Mouse (Mus musculus) C2C12 (cell line): Measurements from ENCODE around the gene Mkln1. TPM values are rescaled to one million over a fixed set of nuclear protein-coding genes. Genes with fewer than 3 reads are reported as not detected.

Experiments used
- H3K27me3 ChIP-seq: one replicate; pipeline ENCODE4 v1.6.1; 2011; ENCODE audit not compliant: control insufficient read depth, insufficient read depth, insufficient read length
- H3K36me3 ChIP-seq: one replicate; pipeline ENCODE4 v1.6.1; 2011; ENCODE audit not compliant: control insufficient read depth, insufficient read depth
- H3K4me3 ChIP-seq: one replicate; pipeline ENCODE4 v1.5.1; 2011; ENCODE audit warnings: mild to moderate bottlenecking, control low read depth; ENCODE audit not compliant: poor library complexity, insufficient read depth, severe bottlenecking
- H3K79me2 ChIP-seq: one replicate; pipeline ENCODE4 v1.6.1; 2011; ENCODE audit not compliant: control insufficient read depth, insufficient read depth
- H3K79me3 ChIP-seq: one replicate; pipeline ENCODE4 v1.6.1; 2011; ENCODE audit warnings: low read depth, control low read depth
- H3ac ChIP-seq: one replicate; pipeline ENCODE3; 2011; ENCODE audit warnings: low read depth; ENCODE audit not compliant: control insufficient read depth, insufficient read length
- CEBPB ChIP-seq: IDR thresholded peaks from one replicate; pipeline ENCODE4 v1.6.1; 2011; ENCODE audit warnings: low read depth, mild to moderate bottlenecking, control low read depth, moderate library complexity
- CTCF ChIP-seq: IDR thresholded peaks from one replicate; pipeline ENCODE4 v1.5.1; 2011; ENCODE audit not compliant: control insufficient read depth, insufficient read depth, insufficient read length
- FOSL1 ChIP-seq: IDR thresholded peaks from one replicate; pipeline ENCODE4 v1.8.0; 2011; ENCODE audit warnings: mild to moderate bottlenecking, low read length; ENCODE audit not compliant: poor library complexity, insufficient read depth, severe bottlenecking
- MAX ChIP-seq: IDR thresholded peaks from one replicate; pipeline ENCODE4 v1.6.1; 2011; ENCODE audit warnings: mild to moderate bottlenecking, control low read depth
- MYOD1 ChIP-seq: IDR thresholded peaks from one replicate; pipeline ENCODE4 v1.6.1; 2011; ENCODE audit warnings: low read depth; ENCODE audit not compliant: control insufficient read depth, insufficient read length
- MYOG ChIP-seq: IDR thresholded peaks from one replicate; pipeline ENCODE4 v1.6.1; 2011; ENCODE audit not compliant: control insufficient read depth, insufficient read length; ENCODE audit errors: extremely low read depth
- USF1 ChIP-seq: IDR thresholded peaks from one replicate; pipeline ENCODE4 v1.6.1; 2011; ENCODE audit warnings: low read depth, mild to moderate bottlenecking, control low read depth, moderate library complexity
- polyA plus RNA-seq: library from polyadenylated mRNA; unstranded; fragments of >200 nt; fragmentation: generic; extraction: Trizol; gene quantifications from one replicate; pipeline ENCODE4 v1.2.1, GENCODE M21; 2012; ENCODE audit warnings: missing spikeins

Mkln1 gene
- polyA plus RNA-seq, 1 experiment: 44.9 TPM

- Histone ChIP-seq H3K27me3 (no peaks in the 10 kb centered on the region), H3K79me3 (no peaks in the 10 kb centered on the region), H3ac (no peak overlapping the region), H3K79me2 (no peaks in the 10 kb centered on the region), H3K4me3 (no peak overlapping the region), H3K36me3 (peaks cover 25% of the 10 kb centered on the region)
- TF ChIP-seq CEBPB (no peak), MAX (no peak), FOSL1 (no peak), CTCF (no peak), USF1 (no peak), MYOG (no peak)
Measured at GRCm38 (mm10) chr6:31480008-31480407, 81.5 kb downstream of the Mkln1 start.

GRCm38 (mm10) chr6:31486601-31487000, 88.1 kb downstream of the Mkln1 start:
- H3K4me3 ChIP-seq: no peak overlapping the region
- peaks cover 25% of the 10 kb centered on the region for H3K36me3 ChIP-seq
- TF ChIP-seq CEBPB: no peak
- TF ChIP-seq MYOG: no peak
- TF ChIP-seq FOSL1: no peak
- TF ChIP-seq CTCF: no peak
- no peak for TF ChIP-seq USF1
- no peak for TF ChIP-seq MAX
- no peak for TF ChIP-seq MYOD1
- no peaks in the 10 kb centered on the region for H3K27me3 ChIP-seq
- no peaks in the 10 kb centered on the region for H3K79me3 ChIP-seq
- no peak overlapping the region for H3ac ChIP-seq
- H3K79me2 ChIP-seq: no peaks in the 10 kb centered on the region

- H3ac ChIP-seq: no peak overlapping the region
- peaks cover 50% of the 10 kb centered on the region for H3K36me3 ChIP-seq
- H3K4me3 ChIP-seq: no peak overlapping the region
- no peaks in the 10 kb centered on the region for H3K79me2 ChIP-seq
- H3K27me3 ChIP-seq: no peaks in the 10 kb centered on the region
- no peak for TF ChIP-seq FOSL1
- TF ChIP-seq MAX: no peak
- no peak for TF ChIP-seq MYOD1
- TF ChIP-seq MYOG: no peak
- no peak for TF ChIP-seq CTCF
- no peaks in the 10 kb centered on the region for H3K79me3 ChIP-seq
Measured at GRCm38 (mm10) chr6:31489950-31490349, 91.4 kb downstream of the Mkln1 start.

- Histone ChIP-seq H3ac (no peak overlapping the region), H3K79me2 (no peaks in the 10 kb centered on the region), H3K36me3 (peaks cover 67% of the 10 kb centered on the region), H3K79me3 (no peaks in the 10 kb centered on the region), H3K27me3 (no peaks in the 10 kb centered on the region), H3K4me3 (no peak overlapping the region)
- TF ChIP-seq FOSL1: no peak
- no peak for TF ChIP-seq CEBPB
- no peak for TF ChIP-seq CTCF
- no peak for TF ChIP-seq MYOD1
- TF ChIP-seq MYOG: no peak
- TF ChIP-seq USF1: no peak
- TF ChIP-seq MAX: no peak
Measured at GRCm38 (mm10) chr6:31495122-31495731, 96.7 kb downstream of the Mkln1 start.

GRCm38 (mm10) chr6:31496227-31496626, 97.7 kb downstream of the Mkln1 start:
- Histone ChIP-seq H3K79me3 (no peaks in the 10 kb centered on the region), H3ac (no peak overlapping the region), H3K79me2 (no peaks in the 10 kb centered on the region), H3K4me3 (no peak overlapping the region), H3K27me3 (no peaks in the 10 kb centered on the region), H3K36me3 (peaks cover 63% of the 10 kb centered on the region)
- no peak for TF ChIP-seq USF1
- no peak for TF ChIP-seq MYOG
- no peak for TF ChIP-seq FOSL1
- TF ChIP-seq MYOD1: no peak
- no peak for TF ChIP-seq MAX
- no peak for TF ChIP-seq CTCF
- TF ChIP-seq CEBPB: no peak

GRCm38 (mm10) chr6:31499836-31500235, 101.3 kb downstream of the Mkln1 start:
- H3ac ChIP-seq: no peak overlapping the region
- no peak for TF ChIP-seq CTCF
- TF ChIP-seq USF1: no peak
- TF ChIP-seq MYOG: no peak
- TF ChIP-seq MAX: no peak
- no peak for TF ChIP-seq CEBPB
- TF ChIP-seq MYOD1: no peak
- no peak for TF ChIP-seq FOSL1
- no peak overlapping the region for H3K4me3 ChIP-seq
- H3K79me2 ChIP-seq: no peaks in the 10 kb centered on the region
- peaks cover 53% of the 10 kb centered on the region for H3K36me3 ChIP-seq
- H3K79me3 ChIP-seq: no peaks in the 10 kb centered on the region
- H3K27me3 ChIP-seq: no peaks in the 10 kb centered on the region
